Mouse (Mus musculus) neural tube, embryonic 11.5 days (tissue): ENCODE data around the gene Ptprj. TPM values are rescaled to one million over a fixed set of nuclear protein-coding genes. Genes with fewer than 3 reads are reported as not detected.
"Not testable (repeated sequence)": the region's sequence is repeated elsewhere in the genome, so short reads cannot be mapped to it uniquely, and the experiment has no call there.

Experiments used
- ATAC-seq: fragments of 200-750 bp; cut with Nextera tagmentation; 2 replicates; pipeline ENCODE4 v1.8.0; 2017; ENCODE audit warnings: moderate number of reproducible peaks, mild to moderate bottlenecking, moderate TSS enrichment, moderate library complexity; ENCODE audit not compliant: insufficient read depth, low FRiP score, low TSS enrichment
- DNase-seq: peaks from one replicate; pipeline ENCODE4 v3.0.0-alpha.2; 2015; ENCODE audit warnings: low spot score
- H3K27ac ChIP-seq: fragments of 300-500 bp; sonication (generic); 2 replicates; pipeline ENCODE4 v1.5.1; 2014; ENCODE audit warnings: low read depth, mild to moderate bottlenecking, low read length
- H3K27me3 ChIP-seq: fragments of 300-500 bp; sonication (generic); 2 replicates; pipeline ENCODE4 v1.6.1; 2014; ENCODE audit warnings: mild to moderate bottlenecking, low read length, mixed read lengths; ENCODE audit not compliant: control insufficient read depth, insufficient read depth
- H3K36me3 ChIP-seq: fragments of 300-500 bp; sonication (generic); 2 replicates; pipeline ENCODE4 v1.6.1; 2014; ENCODE audit warnings: mild to moderate bottlenecking, low read length, moderate library complexity, mixed read lengths; ENCODE audit not compliant: control insufficient read depth, insufficient read depth
- H3K4me1 ChIP-seq: fragments of 300-500 bp; sonication (generic); 2 replicates; pipeline ENCODE4 v1.6.1; 2014; ENCODE audit warnings: low read length, mixed read lengths; ENCODE audit not compliant: control insufficient read depth, insufficient read depth
- H3K4me2 ChIP-seq: fragments of 300-500 bp; sonication (generic); 2 replicates; pipeline ENCODE4 v1.6.1; 2014; ENCODE audit warnings: low read depth, mild to moderate bottlenecking, moderate library complexity
- H3K4me3 ChIP-seq: fragments of 300-500 bp; sonication (generic); 2 replicates; pipeline ENCODE4 v1.5.1; 2014; ENCODE audit warnings: low read depth, low read length
- H3K9ac ChIP-seq: fragments of 300-500 bp; sonication (generic); 2 replicates; pipeline ENCODE4 v1.6.1; 2014; ENCODE audit warnings: mild to moderate bottlenecking, low read length
- H3K9me3 ChIP-seq: fragments of 300-500 bp; sonication (generic); 2 replicates; pipeline ENCODE4 v1.6.1; 2016; ENCODE audit warnings: low read length; ENCODE audit not compliant: control insufficient read depth
- WGBS: fragments of 180-500 bp; shearing (Covaris S2); extraction: QIAGEN DNeasy Blood & Tissue Kit; methylation state at CpG from one replicate; pipeline ENCODE4 v1.1.7; 2014; 5-methylcytosine and 5-hydroxymethylcytosine counted together
- polyA plus RNA-seq: library from polyadenylated mRNA; unstranded; fragments of >200 nt; fragmentation: Nextera tagmentation; extraction: Ambion mirVana; gene quantifications from 2 replicates; pipeline ENCODE4 v1.2.1, GENCODE M21; 2014

Gene Ptprj
- polyA plus RNA-seq, 1 experiment from 2014 or later: 3.7 TPM

DNA sequence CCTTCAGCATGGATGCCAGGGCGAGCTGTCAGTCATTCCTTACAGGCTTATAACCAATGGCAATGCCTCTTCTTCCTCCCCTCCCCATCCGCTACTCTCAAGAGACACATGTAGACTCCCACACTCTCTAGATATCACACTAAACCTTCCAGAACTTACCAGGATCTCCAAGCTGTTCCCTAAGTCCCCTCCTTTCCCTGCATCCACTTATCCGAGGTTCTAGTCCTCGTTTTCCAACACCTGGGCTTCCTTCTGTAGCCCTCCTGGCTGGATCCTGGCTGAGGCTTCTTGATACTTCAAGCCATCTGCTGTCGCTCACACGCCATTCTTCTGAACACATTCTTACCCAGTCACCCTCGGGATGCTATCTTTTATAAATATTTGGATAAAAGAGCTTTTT, 114.0 kb downstream of the Ptprj start:
- Histone ChIP-seq H3K27ac (no peak overlapping the region), H3K36me3 (no peaks in the 10 kb centered on the region), H3K9ac (no peak overlapping the region), H3K4me3 (no peak overlapping the region), H3K27me3 (no peaks in the 10 kb centered on the region), H3K4me1 (no peaks in the 10 kb centered on the region), H3K9me3 (no peaks in the 10 kb centered on the region), H3K4me2 (no peak overlapping the region)
- WGBS: 85% methylated on average over 7 of the region's 7 CpGs
- ATAC-seq (no peak), DNase-seq (no peak)

DNA sequence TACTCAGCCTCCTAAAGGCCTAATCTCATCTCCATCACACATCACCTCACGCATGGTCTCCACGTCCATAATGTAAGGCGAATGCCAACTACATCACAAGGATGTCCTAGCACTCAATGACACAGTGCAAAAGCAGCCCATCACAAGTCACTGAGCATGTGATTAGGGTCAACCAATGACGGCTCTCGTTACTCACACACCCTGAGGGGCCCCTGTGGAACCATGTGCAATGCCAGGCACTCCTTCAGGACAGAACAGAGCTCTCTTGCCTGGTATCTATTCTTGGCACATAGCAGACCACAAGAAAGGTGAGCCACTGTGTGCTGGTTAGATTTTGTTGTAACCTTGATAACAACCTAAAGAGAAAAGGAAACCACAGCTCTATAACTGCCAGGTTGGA, 116.7 kb downstream of the Ptprj start:
- H3K9ac ChIP-seq: no peak overlapping the region
- no peaks in the 10 kb centered on the region for H3K27me3 ChIP-seq
- DNase-seq (no peak), ATAC-seq (no peak)
- H3K27ac ChIP-seq: no peak overlapping the region
- no peak overlapping the region for H3K4me2 ChIP-seq
- H3K36me3 ChIP-seq: no peaks in the 10 kb centered on the region
- no peaks in the 10 kb centered on the region for H3K4me1 ChIP-seq
- H3K4me3 ChIP-seq: no peak overlapping the region
- H3K9me3 ChIP-seq: no peaks in the 10 kb centered on the region
- WGBS: 95% methylated on average over 5 of the region's 5 CpGs

DNA sequence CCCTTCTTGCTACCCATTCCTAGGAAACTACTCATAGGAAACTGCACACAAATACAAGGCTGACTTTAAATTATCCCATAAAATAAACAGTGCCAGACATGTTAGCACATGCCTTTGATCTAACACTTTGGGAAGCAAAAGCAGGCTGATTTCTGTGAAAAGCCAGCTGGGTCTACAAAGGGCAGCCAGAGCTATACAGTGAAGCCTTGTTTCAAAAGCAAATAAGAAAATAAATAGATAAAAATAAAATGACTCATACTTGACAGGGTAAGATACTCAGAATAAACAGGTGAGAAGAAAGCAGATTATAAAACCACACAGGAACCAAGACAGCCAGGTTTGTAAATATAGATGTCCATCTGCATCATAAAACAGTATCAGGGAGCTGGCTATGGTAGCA, 118.2 kb downstream of the Ptprj start:
- Histone ChIP-seq H3K9ac (no peak overlapping the region), H3K36me3 (no peaks in the 10 kb centered on the region), H3K4me1 (no peaks in the 10 kb centered on the region), H3K9me3 (no peaks in the 10 kb centered on the region), H3K4me3 (no peak overlapping the region), H3K27ac (no peak overlapping the region), H3K4me2 (no peak overlapping the region), H3K27me3 (no peaks in the 10 kb centered on the region)
- DNase-seq (no peak), ATAC-seq (no peak)

DNA sequence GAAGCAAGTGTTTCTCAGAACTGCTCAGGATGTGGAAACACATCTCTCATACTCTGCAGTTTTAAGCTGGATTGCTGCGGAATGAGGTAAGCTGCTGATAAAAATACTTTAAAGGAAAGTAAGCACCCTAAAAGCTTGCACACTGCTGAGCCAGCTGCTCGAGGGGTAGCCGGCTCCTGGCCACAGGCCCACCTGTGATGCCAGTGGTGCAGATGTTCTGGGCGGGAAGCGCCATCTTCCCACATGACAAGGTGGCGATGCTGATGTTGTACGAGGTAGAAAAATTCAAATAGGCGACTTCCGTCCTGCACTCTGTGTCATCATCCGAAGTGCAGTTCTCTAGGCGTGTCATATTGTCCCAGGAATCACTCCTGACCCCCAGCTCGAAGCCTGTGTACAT, 122.5 kb downstream of the Ptprj start:
- 91% methylated on average over 12 of the region's 12 CpGs for WGBS
- ATAC-seq: no peak

DNA sequence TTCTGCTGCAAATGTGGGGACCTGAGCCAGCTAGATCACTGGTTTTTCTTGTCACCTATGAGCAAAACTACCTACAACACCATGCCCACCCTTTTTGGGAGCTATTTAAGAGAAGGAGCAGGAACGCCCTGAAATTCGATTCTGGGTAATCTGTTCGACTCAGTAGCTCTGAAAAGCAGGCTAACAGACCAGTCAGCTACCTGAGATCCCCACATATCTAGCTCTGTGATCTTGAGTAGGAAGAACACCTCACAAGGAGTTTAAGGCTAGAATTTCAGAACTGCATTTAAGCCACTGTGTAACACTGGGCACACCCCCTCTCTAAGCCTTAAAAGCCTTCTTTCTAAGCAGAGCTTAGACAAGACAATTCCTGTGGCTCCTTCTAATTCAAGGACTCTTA, 128.1 kb downstream of the Ptprj start:
- Histone ChIP-seq H3K36me3 (peaks cover 3% of the 10 kb centered on the region; the same call in 1 of the 2 replicates), H3K27ac (no peak overlapping the region), H3K4me2 (no peak overlapping the region), H3K9me3 (no peaks in the 10 kb centered on the region), H3K4me3 (no peak overlapping the region), H3K9ac (no peak overlapping the region), H3K27me3 (no peaks in the 10 kb centered on the region), H3K4me1 (no peaks in the 10 kb centered on the region)
- DNase-seq (no peak), ATAC-seq (no peak)
- 84% methylated on average over 3 of the region's 3 CpGs for WGBS

More for the DNA sequence above, 122.5 kb downstream of the Ptprj start:
- no peak overlapping the region for H3K4me3 ChIP-seq
- no peak overlapping the region for H3K9ac ChIP-seq
- no peaks in the 10 kb centered on the region for H3K4me1 ChIP-seq
- DNase-seq: no peak
- no peak overlapping the region for H3K4me2 ChIP-seq
- H3K27me3 ChIP-seq: no peaks in the 10 kb centered on the region
- peaks cover 3% of the 10 kb centered on the region; the same call in 1 of the 2 replicates for H3K36me3 ChIP-seq
- H3K9me3 ChIP-seq: no peaks in the 10 kb centered on the region
- H3K27ac ChIP-seq: no peak overlapping the region

DNA sequence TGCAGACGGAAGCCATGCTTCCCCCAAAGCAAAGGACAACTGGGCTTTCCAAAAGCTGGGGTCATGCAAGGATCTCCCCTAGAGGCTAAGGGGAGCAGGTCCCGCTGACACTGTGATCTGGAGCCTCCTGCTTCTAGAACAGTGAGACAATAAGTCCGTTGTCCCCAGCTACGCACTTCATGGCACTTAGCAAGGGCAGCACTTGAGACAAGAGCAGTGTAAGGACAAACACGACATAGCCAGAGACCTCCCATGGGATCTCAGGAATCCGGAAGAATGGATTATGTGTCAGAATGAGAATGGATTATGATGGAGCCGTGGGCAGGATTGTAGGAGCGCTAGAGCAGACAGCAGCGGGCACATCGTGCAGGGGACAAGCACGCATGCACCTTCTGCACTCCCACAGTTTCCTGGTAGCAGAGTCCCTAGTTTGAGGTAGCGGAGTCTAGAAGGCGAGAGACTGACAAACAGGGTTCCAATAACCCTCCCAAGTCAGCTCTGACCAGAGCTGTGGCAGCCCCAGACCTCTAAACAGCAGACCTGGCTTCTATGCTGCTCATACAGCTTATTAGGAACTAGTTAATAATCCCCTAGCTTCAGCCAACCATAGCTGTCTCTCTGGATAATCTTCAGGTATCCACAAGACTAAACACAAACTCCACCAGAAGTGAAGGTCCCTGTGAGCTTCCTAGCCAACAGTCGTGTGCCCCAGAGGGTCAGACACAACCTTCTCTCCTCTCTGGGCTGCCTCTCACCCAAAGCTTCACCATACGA, 131.3 kb downstream of the Ptprj start:
- no peak for DNase-seq
- no peak for ATAC-seq
- Histone ChIP-seq H3K27ac (no peak overlapping the region), H3K36me3 (no peaks in the 10 kb centered on the region), H3K9me3 (no peaks in the 10 kb centered on the region), H3K4me1 (no peaks in the 10 kb centered on the region), H3K4me3 (no peak overlapping the region), H3K9ac (no peak overlapping the region), H3K27me3 (no peaks in the 10 kb centered on the region), H3K4me2 (no peak overlapping the region)
- 84% methylated on average over 15 of the region's 15 CpGs for WGBS

DNA sequence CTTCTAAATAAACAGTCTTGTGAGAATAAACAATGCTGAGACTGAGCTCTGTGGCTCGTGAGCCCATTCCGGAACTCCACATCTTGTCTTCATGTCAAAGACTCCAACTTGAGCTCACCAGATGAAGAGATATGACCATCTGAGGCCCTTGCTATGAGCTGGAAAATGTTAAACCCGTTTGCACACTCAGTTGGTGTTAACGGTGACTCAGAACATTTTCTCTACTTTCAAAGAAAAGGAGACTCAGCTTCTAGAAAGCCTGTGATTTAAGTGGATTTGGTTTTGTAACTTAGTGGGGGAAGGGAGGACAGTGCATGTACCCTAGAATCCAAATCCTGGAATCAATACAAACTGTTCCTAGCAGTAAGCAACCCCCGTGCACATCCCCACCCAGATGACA, 136.6 kb downstream of the Ptprj start:
- WGBS: 87% methylated on average over 5 of the region's 5 CpGs
- H3K9ac ChIP-seq: no peak overlapping the region
- no peaks in the 10 kb centered on the region for H3K9me3 ChIP-seq
- DNase-seq (no peak), ATAC-seq (no peak)
- H3K27ac ChIP-seq: no peak overlapping the region
- no peak overlapping the region for H3K4me3 ChIP-seq
- H3K36me3 ChIP-seq: no peaks in the 10 kb centered on the region
- no peak overlapping the region for H3K4me2 ChIP-seq
- H3K27me3 ChIP-seq: no peaks in the 10 kb centered on the region
- no peaks in the 10 kb centered on the region for H3K4me1 ChIP-seq

DNA sequence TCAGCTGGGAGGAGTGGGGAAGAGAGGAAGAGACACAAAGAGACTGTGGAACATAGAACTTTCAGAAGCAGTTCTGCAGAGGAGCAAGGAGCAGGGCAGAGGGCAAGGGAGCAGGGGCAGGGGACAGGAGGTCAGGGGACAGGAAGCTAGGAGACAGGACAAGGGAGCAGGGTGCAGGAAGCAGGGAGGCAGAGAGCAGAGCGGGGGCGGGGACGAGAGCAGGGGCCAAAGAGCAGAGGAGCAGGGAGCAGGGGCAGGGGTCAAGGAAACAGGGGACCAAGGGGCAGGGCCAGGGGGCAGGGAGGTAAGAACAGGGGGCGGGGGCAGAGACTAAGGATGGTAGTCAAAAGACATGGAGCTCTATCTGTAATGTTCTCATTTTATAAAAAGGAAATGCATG, 138.6 kb downstream of the Ptprj start:
- DNase-seq, H3K4me2 ChIP-seq, H3K4me3 ChIP-seq, H3K9ac ChIP-seq, H3K4me1 ChIP-seq, H3K27me3 ChIP-seq, H3K9me3 ChIP-seq, H3K27ac ChIP-seq, ATAC-seq, H3K36me3 ChIP-seq: not testable (repeated sequence)
- 59% methylated on average over 4 of the region's 4 CpGs for WGBS

DNA sequence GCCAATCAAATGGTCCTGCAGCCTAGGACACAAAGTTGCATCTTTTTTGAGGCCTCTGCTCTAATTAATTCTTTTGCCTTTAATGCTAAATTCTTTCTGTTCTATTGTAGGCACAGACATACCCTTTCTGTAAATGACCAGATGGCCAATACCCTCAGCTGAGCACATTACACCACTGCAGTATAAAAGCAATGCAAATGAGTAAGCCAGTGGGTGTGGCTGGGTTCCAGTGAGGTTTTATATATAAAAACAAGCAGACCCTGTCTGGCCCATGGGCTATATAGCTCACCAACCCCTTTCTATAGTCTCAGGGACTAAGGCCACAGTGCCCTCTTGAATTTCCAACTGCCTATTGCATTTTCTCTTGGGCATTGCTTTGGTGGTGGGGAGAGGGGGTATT, 140.3 kb downstream of the Ptprj start:
- not testable (repeated sequence) for H3K4me2 ChIP-seq, H3K9ac ChIP-seq, ATAC-seq, H3K4me3 ChIP-seq, H3K9me3 ChIP-seq, H3K27ac ChIP-seq, H3K27me3 ChIP-seq, H3K4me1 ChIP-seq, DNase-seq, H3K36me3 ChIP-seq
